Mouse (Mus musculus) testis, adult 2 months (tissue): Measurements from ENCODE around the gene Calb2. TPM values are rescaled to one million over a fixed set of nuclear protein-coding genes. Genes with fewer than 3 reads are reported as not detected.

ENCODE experiments used
- H3K27ac ChIP-seq: fragments of 200-500 bp; 2 replicates; pipeline ENCODE4 v1.5.1; 2012; ENCODE audit warnings: low read depth, low read length; ENCODE audit not compliant: control insufficient read depth, insufficient read depth
- H3K27me3 ChIP-seq: fragments of 200-500 bp; 2 replicates; pipeline ENCODE4 v1.6.1; 2012; ENCODE audit warnings: mild to moderate bottlenecking, low read length, moderate library complexity; ENCODE audit not compliant: control insufficient read depth, insufficient read depth
- H3K36me3 ChIP-seq: fragments of 200-500 bp; 2 replicates; pipeline ENCODE4 v1.6.1; 2012; ENCODE audit warnings: mild to moderate bottlenecking, low read length; ENCODE audit not compliant: control insufficient read depth, insufficient read depth
- H3K4me1 ChIP-seq: fragments of 200-500 bp; 2 replicates; pipeline ENCODE4 v1.6.1; 2012; ENCODE audit warnings: low read length; ENCODE audit not compliant: control insufficient read depth, insufficient read depth
- H3K4me3 ChIP-seq: fragments of 200-500 bp; 2 replicates; pipeline ENCODE4 v1.5.1; 2012; ENCODE audit warnings: low read depth, mild to moderate bottlenecking, low read length, moderate library complexity, mixed read lengths; ENCODE audit not compliant: control insufficient read depth
- CTCF ChIP-seq: fragments of 200-500 bp; IDR thresholded peaks from 2 replicates; pipeline ENCODE4 v1.5.1; 2012; ENCODE audit warnings: low read depth, mild to moderate bottlenecking, inconsistent platforms, low read length, moderate library complexity; ENCODE audit not compliant: control insufficient read depth, insufficient read depth, insufficient replicate concordance
- POLR2A ChIP-seq: fragments of 200-500 bp; IDR thresholded peaks from 2 replicates; pipeline ENCODE4 v1.6.1; 2012; ENCODE audit warnings: low read depth, mild to moderate bottlenecking, inconsistent platforms, low read length, moderate library complexity; ENCODE audit not compliant: control insufficient read depth
- polyA plus RNA-seq: library from polyadenylated mRNA; depleted of rRNA; stranded (reverse); fragments of >200 nt; gene quantifications from 2 replicates; pipeline ENCODE4 v1.2.3, GENCODE M21; 2012

Calb2 gene
- polyA plus RNA-seq, 1 experiment = 0.20 TPM

- TF ChIP-seq CTCF (no peak), POLR2A (no peak)
- Histone ChIP-seq H3K27me3 (no peaks in the 10 kb centered on the region), H3K4me3 (peak overlapping the region; percentile 19; the same call in 1 of the 2 replicates), H3K27ac (no peak overlapping the region), H3K4me1 (peaks cover 8% of the 10 kb centered on the region), H3K36me3 (no peaks in the 10 kb centered on the region)
These were observed 15.1 kb downstream of the Calb2 start for GRCm38 (mm10) chr8:110152951-110153350.

DNA sequence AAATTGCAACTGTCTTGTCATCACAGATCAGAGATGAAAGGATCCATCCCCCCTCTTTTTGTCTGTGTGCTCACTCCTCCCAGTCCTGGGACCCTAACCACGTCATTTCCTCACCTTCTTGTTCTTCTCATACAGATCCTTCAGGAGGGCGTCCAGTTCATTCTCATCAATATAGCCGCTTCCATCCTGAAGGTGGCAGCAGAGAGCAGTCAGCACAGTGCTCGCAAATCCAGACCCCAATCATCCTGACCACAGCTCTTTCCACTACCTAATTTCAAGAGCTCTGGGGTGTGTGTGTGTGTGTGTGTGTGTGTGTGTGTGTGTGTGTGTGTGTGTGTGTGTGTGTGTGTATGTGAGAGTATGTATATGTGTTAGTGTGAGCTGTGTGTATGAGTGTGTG is 22.5 kb downstream of the Calb2 start:
- H3K4me3 ChIP-seq = no peak overlapping the region
- no peaks in the 10 kb centered on the region for H3K27me3 ChIP-seq
- peaks cover 8% of the 10 kb centered on the region for H3K4me1 ChIP-seq
- H3K27ac ChIP-seq = no peak overlapping the region
- TF ChIP-seq CTCF = peak; percentile 87
- no peak for TF ChIP-seq POLR2A
- H3K36me3 ChIP-seq = no peaks in the 10 kb centered on the region

- H3K27me3 ChIP-seq = no peaks in the 10 kb centered on the region
- H3K36me3 ChIP-seq = no peaks in the 10 kb centered on the region
- no peak overlapping the region for H3K27ac ChIP-seq
- TF ChIP-seq POLR2A = no peak
- TF ChIP-seq CTCF = no peak
- no peak overlapping the region for H3K4me3 ChIP-seq
- H3K4me1 ChIP-seq = peaks cover 8% of the 10 kb centered on the region
These were observed 27.2 kb downstream of the Calb2 start for GRCm38 (mm10) chr8:110140770-110141169.

- no peak overlapping the region for H3K27ac ChIP-seq
- peaks cover 8% of the 10 kb centered on the region for H3K4me1 ChIP-seq
- H3K27me3 ChIP-seq = no peaks in the 10 kb centered on the region
- H3K36me3 ChIP-seq = no peaks in the 10 kb centered on the region
- TF ChIP-seq CTCF (no peak), POLR2A (no peak)
- no peak overlapping the region for H3K4me3 ChIP-seq
These were observed 27.9 kb downstream of the Calb2 start for GRCm38 (mm10) chr8:110140156-110140555.

GRCm38 (mm10) chr8:110135515-110135914 is 32.5 kb downstream of the Calb2 start:
- no peaks in the 10 kb centered on the region for H3K27me3 ChIP-seq

DNA sequence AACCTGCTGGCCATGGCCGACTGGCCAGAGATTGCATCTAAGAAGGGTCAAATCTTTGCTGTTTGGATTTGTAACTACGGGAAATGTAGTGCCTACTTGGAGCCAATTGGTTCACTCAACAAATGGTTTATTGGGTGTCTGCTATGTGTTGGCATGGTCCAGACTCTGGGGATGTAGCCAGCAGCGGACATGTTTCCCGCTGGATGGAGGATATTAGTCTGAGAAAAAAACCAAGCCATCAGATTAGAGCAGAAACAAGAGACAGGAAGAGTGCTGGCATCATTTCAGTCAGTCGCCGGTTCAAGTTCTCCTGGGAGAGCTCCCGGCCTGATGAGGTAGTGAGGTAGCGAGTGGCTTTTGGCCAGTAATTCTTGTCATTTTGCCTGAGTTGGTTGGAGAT is 33.8 kb downstream of the Calb2 start:
- TF ChIP-seq CTCF = no peak
- no peak for TF ChIP-seq POLR2A
- H3K4me1 ChIP-seq = no peaks in the 10 kb centered on the region
- H3K4me3 ChIP-seq = no peak overlapping the region
- no peaks in the 10 kb centered on the region for H3K36me3 ChIP-seq
- no peak overlapping the region for H3K27ac ChIP-seq
- H3K27me3 ChIP-seq = no peaks in the 10 kb centered on the region

More at GRCm38 (mm10) chr8:110135515-110135914, 32.5 kb downstream of the Calb2 start:
- Histone ChIP-seq H3K4me3 (no peak overlapping the region), H3K36me3 (no peaks in the 10 kb centered on the region), H3K27ac (no peak overlapping the region), H3K4me1 (no peaks in the 10 kb centered on the region)
- TF ChIP-seq CTCF (no peak), POLR2A (no peak)

GRCm38 (mm10) chr8:110130537-110130936 is 37.5 kb downstream of the Calb2 start:
- peak overlapping the region; percentile 39 for H3K4me3 ChIP-seq
- no peaks in the 10 kb centered on the region for H3K36me3 ChIP-seq
- no peaks in the 10 kb centered on the region for H3K27me3 ChIP-seq
- TF ChIP-seq POLR2A (no peak), CTCF (peak; percentile 87; the same call in 1 of the 2 replicates)
- peaks cover 6% of the 10 kb centered on the region; the same call in 1 of the 2 replicates for H3K4me1 ChIP-seq
- H3K27ac ChIP-seq = peak overlapping the region; percentile 5; the same call in 1 of the 2 replicates

DNA sequence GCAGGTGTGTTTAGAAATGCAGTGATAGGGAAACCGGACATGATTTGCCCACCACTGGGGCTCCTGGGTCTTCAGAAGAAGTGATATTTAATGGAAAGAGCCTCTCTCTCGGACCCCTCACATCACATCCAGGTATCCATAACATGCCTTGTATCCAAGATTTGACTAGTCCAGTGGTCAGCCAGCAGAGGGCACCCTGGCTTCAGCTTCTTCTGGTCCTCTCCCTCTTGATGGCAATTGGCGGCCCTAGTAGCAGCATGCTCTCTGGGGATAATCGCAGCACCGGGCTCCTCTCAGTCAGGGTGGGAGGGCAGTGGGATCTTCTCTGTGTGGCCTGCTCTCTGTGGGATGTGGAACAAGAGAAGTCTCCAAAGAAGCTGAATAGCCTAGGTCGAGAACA is 48.3 kb downstream of the Calb2 start:
- peaks cover 16% of the 10 kb centered on the region for H3K4me1 ChIP-seq
- TF ChIP-seq POLR2A (no peak), CTCF (no peak; the same call in 1 of the 2 replicates)
- no peak overlapping the region for H3K27ac ChIP-seq
- no peaks in the 10 kb centered on the region for H3K27me3 ChIP-seq
- peaks cover 6% of the 10 kb centered on the region for H3K36me3 ChIP-seq
- H3K4me3 ChIP-seq = peak overlapping the region; percentile 93
